Mouse (Mus musculus) heart, embryonic 12.5 days (tissue): Measurements from ENCODE around the gene Prr12. TPM values are rescaled to one million over a fixed set of nuclear protein-coding genes. Genes with fewer than 3 reads are reported as not detected.
"Not testable (repeated sequence)": the region's sequence is repeated elsewhere in the genome, so short reads cannot be mapped to it uniquely, and the experiment has no call there.

Source experiments
- ATAC-seq: fragments of 200-750 bp; cut with Nextera tagmentation; 2 replicates; pipeline ENCODE4 v1.8.0; 2017; ENCODE audit warnings: moderate TSS enrichment, moderate library complexity; ENCODE audit not compliant: insufficient number of reproducible peaks, low FRiP score
- H3K27ac ChIP-seq: fragments of 300-500 bp; sonication (generic); 2 replicates; pipeline ENCODE4 v1.5.1; 2016; ENCODE audit warnings: mild to moderate bottlenecking, moderate library complexity; ENCODE audit not compliant: poor library complexity, severe bottlenecking
- H3K27me3 ChIP-seq: fragments of 300-500 bp; sonication (generic); replicated peaks from 2 replicates; pipeline ENCODE4 v1.6.1; 2016; ENCODE audit warnings: mild to moderate bottlenecking, moderate library complexity
- H3K36me3 ChIP-seq: fragments of 300-500 bp; sonication (generic); 2 replicates; pipeline ENCODE4 v1.6.1; 2016; ENCODE audit warnings: mild to moderate bottlenecking, moderate library complexity
- H3K4me1 ChIP-seq: fragments of 300-500 bp; sonication (generic); replicated peaks from 2 replicates; pipeline ENCODE4 v1.6.1; 2016; ENCODE audit warnings: mild to moderate bottlenecking
- H3K4me2 ChIP-seq: fragments of 300-500 bp; sonication (generic); 2 replicates; pipeline ENCODE4 v1.6.1; 2016; ENCODE audit warnings: mild to moderate bottlenecking, moderate library complexity
- H3K4me3 ChIP-seq: fragments of 300-500 bp; sonication (generic); 2 replicates; pipeline ENCODE4 v1.5.1; 2016; ENCODE audit warnings: mild to moderate bottlenecking
- H3K9ac ChIP-seq: fragments of 300-500 bp; sonication (generic); 2 replicates; pipeline ENCODE4 v1.6.1; 2016; ENCODE audit warnings: mild to moderate bottlenecking, moderate library complexity
- H3K9me3 ChIP-seq: fragments of 300-500 bp; sonication (generic); replicated peaks from 2 replicates; pipeline ENCODE4 v1.6.1; 2016; ENCODE audit warnings: mild to moderate bottlenecking, moderate library complexity
- WGBS: fragments of 180-500 bp; shearing (Covaris S2); methylation state at CpG from one replicate; pipeline ENCODE4 v1.1.7; 2016; 5-methylcytosine and 5-hydroxymethylcytosine counted together
- polyA plus RNA-seq: library from polyadenylated mRNA; unstranded; fragments of >200 nt; fragmentation: Nextera tagmentation; extraction: Ambion mirVana; gene quantifications from 2 replicates; pipeline ENCODE4 v1.2.1, GENCODE M21; 2016

Prr12 gene
- polyA plus RNA-seq: 7.1 and 7.2 TPM in 2 replicates

DNA sequence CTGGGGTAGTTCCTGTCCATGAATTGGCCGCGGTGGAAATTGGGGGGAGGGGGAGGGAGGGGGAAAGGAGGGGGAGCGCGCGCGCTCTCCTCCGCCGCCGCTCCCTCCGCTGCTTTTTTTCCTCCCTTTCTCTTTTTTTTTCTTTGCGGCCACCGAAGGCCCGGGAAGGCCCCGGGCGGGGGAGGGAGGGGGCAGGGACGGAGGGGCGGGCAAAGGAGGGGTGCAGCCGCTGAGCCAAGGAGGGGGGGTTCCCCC, at the start of gene Prr12:
Gene Prr12, minus strand, starts transcription at position 20 of the 255 bp plus-strand sequence.
- peak; percentile 9 for ATAC-seq
- Histone ChIP-seq H3K9ac (peak within 1 kb of the TSS; percentile 96), H3K4me3 (peak within 1 kb of the TSS; percentile 91), H3K27ac (peak within 1 kb of the TSS; percentile 98), H3K9me3 (no peaks in the 10 kb centered on the region), H3K36me3 (peaks cover 30% of the 10 kb centered on the region), H3K27me3 (no peaks in the 10 kb centered on the region), H3K4me2 (peak within 1 kb of the TSS; percentile 92), H3K4me1 (peaks cover 21% of the 10 kb centered on the region)
- WGBS: 0% methylated on average over 10 of the region's 18 CpGs

DNA sequence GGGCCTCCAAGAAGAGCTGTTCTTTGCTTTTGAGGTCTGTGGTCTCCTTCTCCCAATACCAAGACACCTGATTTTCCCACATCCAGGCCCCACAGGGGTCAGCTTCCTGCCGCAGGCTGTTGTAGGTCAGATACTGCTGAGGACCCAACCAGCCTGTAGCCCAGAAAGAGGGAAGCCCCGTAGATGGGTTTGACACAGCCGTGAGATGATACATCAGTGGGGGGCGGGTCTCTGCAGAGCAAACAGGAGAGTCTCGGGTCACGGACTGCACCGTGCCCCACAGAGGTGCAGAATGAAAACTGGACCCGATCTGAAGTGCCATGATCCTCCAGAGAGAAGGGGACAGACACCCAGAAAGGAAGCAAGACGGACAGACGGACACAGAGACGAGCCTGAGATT, 49.8 kb upstream of the Prr12 start:
- Histone ChIP-seq H3K4me1 (peaks cover 23% of the 10 kb centered on the region), H3K9ac (0 out of 2 replicates have a peak overlapping the region, but pooled peaks have one; percentile 13), H3K4me2 (peak overlapping the region; percentile 57), H3K4me3 (peak overlapping the region; percentile 32; the same call in 1 of the 2 replicates), H3K27me3 (no peaks in the 10 kb centered on the region), H3K36me3 (no peaks in the 10 kb centered on the region), H3K27ac (no peak overlapping the region), H3K9me3 (no peaks in the 10 kb centered on the region)
- no peak for ATAC-seq
- 81% methylated on average over 11 of the region's 11 CpGs for WGBS

DNA sequence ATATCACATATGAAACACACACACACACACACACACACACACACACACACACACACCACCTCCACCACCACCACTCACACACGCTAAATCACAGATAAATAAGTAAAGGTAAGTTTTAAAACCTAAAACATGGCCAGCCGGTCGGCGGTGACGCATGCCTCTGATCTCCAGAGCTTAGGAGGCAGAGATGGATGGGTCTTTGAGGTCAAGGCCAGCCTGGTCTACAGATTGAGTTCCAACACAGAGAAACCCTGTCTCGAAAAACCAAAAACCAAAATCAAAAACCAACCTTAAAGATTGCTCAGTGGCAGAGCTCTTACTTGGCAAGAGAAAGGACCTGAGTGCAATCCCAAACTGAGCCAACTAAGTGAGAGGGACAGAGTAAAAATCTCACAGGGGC, 47.4 kb upstream of the Prr12 start:
- Histone ChIP-seq H3K27ac (no peak overlapping the region), H3K4me3 (no peak overlapping the region), H3K9ac (no peak overlapping the region), H3K36me3 (peaks cover 3% of the 10 kb centered on the region; the same call in 1 of the 2 replicates), H3K9me3 (no peaks in the 10 kb centered on the region), H3K27me3 (no peaks in the 10 kb centered on the region), H3K4me2 (no peak overlapping the region), H3K4me1 (peaks cover 27% of the 10 kb centered on the region)
- no peak for ATAC-seq
- WGBS: 90% methylated on average over 6 of the region's 6 CpGs

DNA sequence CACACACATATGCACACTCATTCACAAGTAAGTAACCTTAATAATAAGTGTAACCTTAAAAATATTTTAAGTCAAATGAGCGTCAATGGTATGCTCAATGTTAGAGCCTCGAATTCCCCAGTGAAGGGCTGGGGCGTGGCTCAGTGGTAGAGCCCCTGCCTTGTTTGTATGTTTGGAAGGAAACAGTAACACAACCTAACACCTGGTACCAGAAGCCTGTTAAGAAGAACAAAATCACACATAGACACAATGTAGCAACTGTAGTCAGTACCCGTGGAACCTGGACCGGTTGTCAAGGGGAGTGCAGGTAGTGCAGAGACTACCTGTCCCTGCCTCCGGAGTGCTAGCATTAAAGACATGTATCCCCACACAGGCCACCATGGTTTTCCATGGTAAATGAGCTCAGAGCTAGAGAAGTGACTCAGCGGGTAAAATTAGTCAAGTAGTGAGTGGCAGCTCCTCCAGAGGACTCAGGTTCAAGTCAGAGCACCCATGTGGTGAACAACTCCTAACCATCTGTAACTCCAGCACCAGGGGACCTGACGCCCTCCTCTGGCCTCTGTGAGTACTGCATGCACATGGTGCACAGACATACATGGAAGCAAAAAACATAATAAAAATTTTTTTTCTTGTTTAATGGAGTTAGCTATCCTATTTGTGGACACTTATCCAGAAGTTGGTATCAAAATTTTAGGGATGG, 46.0 kb upstream of the Prr12 start:
- WGBS: 84% methylated on average over 8 of the region's 8 CpGs
- ATAC-seq: no peak
- Histone ChIP-seq H3K27ac (no peak overlapping the region), H3K9ac (no peak overlapping the region), H3K4me1 (peaks cover 20% of the 10 kb centered on the region), H3K36me3 (peaks cover 3% of the 10 kb centered on the region; the same call in 1 of the 2 replicates), H3K4me2 (no peak overlapping the region), H3K9me3 (no peaks in the 10 kb centered on the region), H3K27me3 (no peaks in the 10 kb centered on the region), H3K4me3 (no peak overlapping the region)

DNA sequence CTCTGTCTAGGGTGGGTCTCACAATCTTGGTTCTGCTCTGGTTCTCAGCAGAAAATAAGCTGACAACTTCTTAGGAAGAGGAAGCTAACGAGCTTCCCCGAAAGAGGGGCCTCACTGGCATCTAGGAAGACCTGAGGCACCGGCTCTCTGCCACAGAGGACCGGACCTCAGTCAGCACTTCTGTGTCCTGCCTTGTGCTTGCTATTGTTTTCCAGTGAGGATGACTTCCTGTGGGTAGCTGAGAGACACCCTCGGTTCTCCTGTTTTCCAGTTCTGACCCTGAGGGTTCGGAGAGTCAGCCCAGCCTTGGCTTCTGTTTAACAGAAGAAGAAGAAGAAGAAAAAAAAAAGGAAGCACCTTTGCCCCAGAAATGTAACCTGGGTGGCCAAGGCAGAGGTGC, 44.8 kb upstream of the Prr12 start:
- H3K9me3 ChIP-seq: no peaks in the 10 kb centered on the region
- H3K9ac ChIP-seq: no peak overlapping the region
- H3K27ac ChIP-seq: no peak overlapping the region
- no peak overlapping the region for H3K4me2 ChIP-seq
- no peak for ATAC-seq
- no peaks in the 10 kb centered on the region for H3K27me3 ChIP-seq
- H3K4me3 ChIP-seq: no peak overlapping the region
- H3K36me3 ChIP-seq: peaks cover 3% of the 10 kb centered on the region; the same call in 1 of the 2 replicates
- 44% methylated on average over 6 of the region's 6 CpGs for WGBS
- H3K4me1 ChIP-seq: peaks cover 20% of the 10 kb centered on the region

DNA sequence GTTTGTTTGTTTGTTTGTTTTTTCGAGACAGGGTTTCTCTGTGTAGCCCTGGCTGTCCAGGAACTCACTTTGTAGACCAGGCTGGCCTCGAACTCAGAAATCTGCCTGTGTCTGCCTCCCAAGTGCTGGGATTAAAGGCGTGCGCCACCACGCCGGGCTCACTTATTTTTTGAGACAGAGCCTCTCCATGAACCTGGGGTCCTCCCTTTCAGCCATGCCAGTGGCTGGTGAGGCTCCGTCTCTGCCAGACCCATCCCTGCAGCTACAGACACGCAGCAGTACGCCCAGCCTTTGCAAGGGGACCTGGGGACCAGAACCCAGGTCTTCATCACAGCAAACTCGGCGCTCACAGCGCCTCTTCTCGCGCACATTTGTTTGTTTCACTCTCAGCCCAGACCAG, 43.3 kb upstream of the Prr12 start:
- H3K4me1 ChIP-seq: peaks cover 22% of the 10 kb centered on the region
- not testable (repeated sequence) for ATAC-seq, H3K4me2 ChIP-seq

DNA sequence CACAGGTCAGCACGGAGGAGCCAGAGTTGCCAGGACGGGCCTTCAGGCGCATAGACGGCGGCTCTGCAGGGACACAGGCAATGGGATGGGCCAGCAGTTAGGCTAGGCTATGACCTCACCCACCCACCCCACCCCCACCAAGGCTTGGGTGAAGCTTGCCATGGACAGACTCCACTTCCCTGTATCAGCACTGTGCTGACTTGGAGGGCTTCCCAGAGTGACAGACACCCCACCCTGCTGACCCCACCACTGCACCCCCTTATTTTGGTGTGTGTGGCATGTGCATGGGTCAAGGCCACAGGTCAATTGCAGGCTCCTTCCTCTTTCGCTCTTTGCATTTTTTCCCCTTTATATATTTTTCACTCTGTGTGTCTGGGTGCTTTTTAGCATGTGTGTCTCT, 42.7 kb upstream of the Prr12 start:
- H3K27ac ChIP-seq: no peak overlapping the region
- H3K4me3 ChIP-seq: no peak overlapping the region
- H3K4me1 ChIP-seq: peaks cover 27% of the 10 kb centered on the region
- WGBS: 63% methylated on average over 6 of the region's 6 CpGs
- H3K9me3 ChIP-seq: no peaks in the 10 kb centered on the region
- no peak for ATAC-seq
- peaks cover 3% of the 10 kb centered on the region; the same call in 1 of the 2 replicates for H3K36me3 ChIP-seq
- H3K4me2 ChIP-seq: no peak overlapping the region
- H3K27me3 ChIP-seq: no peaks in the 10 kb centered on the region
- no peak overlapping the region for H3K9ac ChIP-seq

More for the DNA sequence above, 43.3 kb upstream of the Prr12 start:
- not testable (repeated sequence) for H3K36me3 ChIP-seq, H3K4me3 ChIP-seq, H3K27me3 ChIP-seq, H3K9ac ChIP-seq, H3K9me3 ChIP-seq, H3K27ac ChIP-seq
- WGBS: 89% methylated on average over 14 of the region's 14 CpGs

DNA sequence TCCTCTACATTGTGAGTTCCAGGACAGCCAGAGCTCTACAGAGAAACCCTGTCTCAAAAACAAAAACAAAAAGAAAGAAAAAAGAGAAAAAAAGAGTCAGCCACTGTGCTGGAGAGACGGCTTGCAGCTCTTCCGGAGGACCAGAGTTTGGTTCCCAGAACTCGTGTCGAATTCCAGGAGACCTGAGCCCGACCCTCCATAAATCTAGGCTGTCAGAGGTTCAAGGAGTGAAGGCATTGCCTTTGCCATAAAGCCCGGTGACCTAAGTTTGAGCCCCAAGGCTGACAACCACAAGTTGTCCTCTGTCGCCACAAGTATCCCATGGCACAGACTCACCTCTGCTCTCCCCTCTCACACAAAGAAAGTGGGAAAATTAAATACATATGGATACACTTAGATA, 41.4 kb upstream of the Prr12 start:
- no peak overlapping the region for H3K4me2 ChIP-seq
- WGBS: 58% methylated on average over 7 of the region's 7 CpGs
- peaks cover 7% of the 10 kb centered on the region; the same call in 1 of the 2 replicates for H3K36me3 ChIP-seq
- no peak overlapping the region for H3K4me3 ChIP-seq
- peak overlapping the region; percentile 29; the same call in 1 of the 2 replicates for H3K27ac ChIP-seq
- H3K27me3 ChIP-seq: no peaks in the 10 kb centered on the region
- no peak overlapping the region for H3K9ac ChIP-seq
- ATAC-seq: no peak
- H3K9me3 ChIP-seq: no peaks in the 10 kb centered on the region
- H3K4me1 ChIP-seq: peaks cover 31% of the 10 kb centered on the region

DNA sequence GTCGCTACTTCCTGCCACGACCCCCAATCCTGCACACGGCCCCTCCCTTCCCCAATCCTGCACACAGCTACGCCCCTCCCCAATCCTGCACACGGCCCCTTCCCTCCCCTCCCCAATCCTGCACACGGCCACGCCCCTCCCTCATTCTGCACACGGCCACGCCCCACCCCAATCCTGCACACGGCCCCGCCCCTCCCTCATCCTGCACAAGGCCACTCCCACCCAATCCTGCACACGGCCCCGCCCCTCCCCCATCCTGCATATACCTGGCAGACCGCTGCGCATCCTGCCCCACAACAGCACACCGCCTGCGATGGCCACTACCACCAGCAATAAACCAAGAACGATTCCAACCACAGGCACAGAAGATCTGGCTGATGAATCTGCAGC, 40.8 kb upstream of the Prr12 start:
- Histone ChIP-seq H3K36me3 (peaks cover 11% of the 10 kb centered on the region), H3K27me3 (no peaks in the 10 kb centered on the region), H3K27ac (peak overlapping the region; percentile 29; the same call in 1 of the 2 replicates), H3K4me1 (peaks cover 31% of the 10 kb centered on the region), H3K4me3 (no peak overlapping the region), H3K9me3 (no peaks in the 10 kb centered on the region), H3K9ac (no peak overlapping the region), H3K4me2 (no peak overlapping the region; the same call in 1 of the 2 replicates)
- 39% methylated on average over 18 of the region's 18 CpGs for WGBS
- no peak for ATAC-seq

DNA sequence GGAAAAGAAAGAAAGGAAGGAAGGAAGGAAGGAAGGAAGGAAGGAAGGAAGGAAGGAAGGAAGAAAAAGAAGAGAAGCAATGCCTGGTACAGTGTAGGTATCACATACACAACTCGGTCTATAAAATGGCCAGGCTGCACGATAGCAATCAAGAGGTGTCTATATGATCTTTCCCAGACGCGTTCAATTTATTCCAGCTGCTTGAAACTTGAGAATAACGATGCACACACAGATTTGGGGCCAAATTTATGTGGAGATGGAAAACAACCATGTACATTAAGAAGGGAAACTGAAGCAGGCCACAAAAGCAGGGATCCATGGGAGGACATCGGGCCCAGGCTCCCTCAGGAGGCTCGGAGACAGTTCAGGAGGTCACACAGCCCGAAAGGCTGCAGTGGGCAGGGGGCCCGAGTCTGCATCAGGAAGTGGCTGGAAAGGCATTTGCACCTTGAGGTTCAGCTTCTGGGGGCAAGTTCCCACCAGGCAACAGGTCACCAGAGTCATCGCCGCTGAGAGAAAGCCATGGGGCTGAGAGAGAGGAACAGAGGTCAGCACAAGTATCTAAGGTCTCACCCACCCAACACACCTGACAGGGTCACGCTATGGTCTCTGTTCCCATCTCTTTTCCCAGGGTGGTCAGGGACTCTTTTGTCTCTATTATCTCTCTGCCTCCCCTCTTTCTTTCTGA, 40.3 kb upstream of the Prr12 start:
- 56% methylated on average over 12 of the region's 12 CpGs for WGBS
- Histone ChIP-seq H3K9ac (no peak overlapping the region), H3K4me2 (no peak overlapping the region; the same call in 1 of the 2 replicates), H3K4me1 (peaks cover 31% of the 10 kb centered on the region), H3K27ac (no peak overlapping the region), H3K9me3 (no peaks in the 10 kb centered on the region), H3K27me3 (no peaks in the 10 kb centered on the region), H3K36me3 (peaks cover 16% of the 10 kb centered on the region), H3K4me3 (no peak overlapping the region)
- no peak for ATAC-seq

DNA sequence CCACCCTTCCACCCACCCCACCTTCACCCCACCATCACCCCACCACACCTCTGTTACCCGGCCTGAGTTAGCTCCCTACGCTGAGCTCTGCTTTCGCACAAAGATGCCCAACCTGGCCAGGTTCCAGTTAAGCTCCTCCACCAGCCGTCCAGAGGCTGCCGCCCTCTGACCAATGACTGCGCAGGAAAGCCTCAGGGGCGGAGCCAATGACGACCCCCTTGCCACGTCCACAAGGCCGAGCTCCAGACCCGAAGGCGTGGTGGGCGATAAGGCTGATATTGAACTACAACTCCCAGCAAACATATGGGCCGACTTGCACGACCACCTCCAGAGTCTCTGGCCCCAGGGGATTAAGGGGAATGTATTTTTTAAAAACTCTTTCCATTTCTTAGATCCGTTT, 39.4 kb upstream of the Prr12 start, which contains the start of gene Rcn3:
Gene Rcn3, minus strand, starts transcription at position 174 of the 400 bp plus-strand sequence.
- peak within 1 kb of the TSS; percentile 83 for H3K4me2 ChIP-seq
- peak within 1 kb of the TSS; percentile 57 for H3K4me3 ChIP-seq
- H3K9ac ChIP-seq: peak within 1 kb of the TSS; percentile 78
- 0% methylated on average over 16 of the region's 16 CpGs for WGBS
- ATAC-seq: peak; percentile 92
- peak within 1 kb of the TSS; percentile 82 for H3K27ac ChIP-seq
- H3K36me3 ChIP-seq: peaks cover 26% of the 10 kb centered on the region
- peaks cover 24% of the 10 kb centered on the region for H3K4me1 ChIP-seq
- no peaks in the 10 kb centered on the region for H3K9me3 ChIP-seq
- no peaks in the 10 kb centered on the region for H3K27me3 ChIP-seq
